Mouse (Mus musculus) bone marrow macrophage, adult 2 months (primary cell): ENCODE data around the gene Sbno2.

Experiments used
- CTCF ChIP-seq: IDR thresholded peaks from 2 replicates; pipeline ENCODE4 v1.5.1; 2012; ENCODE audit warnings: low read depth, mild to moderate bottlenecking, low read length, moderate library complexity
- POLR2A ChIP-seq: IDR thresholded peaks from 2 replicates; pipeline ENCODE4 v1.6.1; 2012; ENCODE audit warnings: mild to moderate bottlenecking, low read depth, low read length, borderline replicate concordance

DNA sequence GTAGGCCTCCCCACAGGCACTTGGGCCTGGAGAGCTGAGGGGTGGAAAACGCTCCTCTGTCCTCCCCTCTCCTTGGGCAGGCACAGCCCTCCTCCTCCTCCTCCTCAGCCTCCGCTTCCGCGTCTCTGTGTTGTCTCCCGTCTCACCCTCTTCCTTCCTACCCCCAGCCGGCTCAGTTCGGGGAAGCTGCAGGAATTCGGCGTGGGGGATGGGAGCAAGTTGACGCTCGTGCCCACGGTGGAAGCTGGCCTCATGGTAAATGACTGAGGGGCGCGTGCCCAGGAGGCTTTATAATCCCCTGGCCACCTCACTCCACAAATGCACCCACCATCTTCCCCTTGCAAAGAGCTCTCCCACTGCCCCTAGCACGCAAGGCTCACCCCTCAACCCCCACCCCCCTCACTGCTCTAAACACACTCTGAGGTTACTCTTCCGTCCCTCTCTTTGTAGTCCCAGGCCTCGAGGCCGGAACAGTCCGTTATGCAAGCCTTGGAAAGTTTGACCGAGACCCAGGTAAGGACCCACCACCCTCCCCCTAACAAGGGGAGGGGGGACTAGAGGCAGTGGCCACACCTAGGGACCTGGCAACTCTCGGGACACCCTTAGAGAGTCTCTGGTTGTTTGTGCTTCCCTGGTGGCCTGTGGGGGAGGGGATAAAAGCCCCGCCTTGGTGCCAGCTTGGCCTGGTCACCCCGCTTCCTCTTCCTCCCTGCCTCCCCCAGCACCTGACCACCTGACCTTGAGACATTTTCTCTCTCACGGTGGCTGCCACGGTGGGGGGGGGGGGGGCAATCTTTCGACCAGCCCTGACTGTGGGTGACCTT lies 46.1 kb upstream of the Sbno2 start:
- TF ChIP-seq CTCF (no peak), POLR2A (no peak)
